Mouse (Mus musculus) lung, embryonic 15.5 days (tissue): Measurements from ENCODE around the gene B3gnt4. TPM values are rescaled to one million over a fixed set of nuclear protein-coding genes. Genes with fewer than 3 reads are reported as not detected.
A peak's percentile ranks its signal among the peaks of the same experiment; 100 is the strongest.

Experiments
- ATAC-seq: fragments of 200-750 bp; cut with Nextera tagmentation; 2 replicates; pipeline ENCODE4 v1.8.0; 2017; ENCODE audit warnings: moderate number of reproducible peaks, borderline replicate concordance; ENCODE audit not compliant: low FRiP score, low TSS enrichment; ENCODE audit errors: extremely low read depth
- H3K27ac ChIP-seq: fragments of 300-500 bp; sonication (generic); 2 replicates; pipeline ENCODE4 v1.5.1; 2015; ENCODE audit warnings: moderate library complexity, mild to moderate bottlenecking, inconsistent platforms
- H3K27me3 ChIP-seq: fragments of 300-500 bp; sonication (generic); 2 replicates; pipeline ENCODE4 v1.6.1; 2015; ENCODE audit warnings: inconsistent platforms
- H3K36me3 ChIP-seq: fragments of 300-500 bp; sonication (generic); 2 replicates; pipeline ENCODE4 v1.6.1; 2015; ENCODE audit warnings: inconsistent platforms
- H3K4me1 ChIP-seq: fragments of 300-500 bp; sonication (generic); 2 replicates; pipeline ENCODE4 v1.6.1; 2015; ENCODE audit warnings: inconsistent platforms
- H3K4me2 ChIP-seq: fragments of 300-500 bp; sonication (generic); 2 replicates; pipeline ENCODE4 v1.6.1; 2015; ENCODE audit warnings: inconsistent platforms, mild to moderate bottlenecking, moderate library complexity
- H3K4me3 ChIP-seq: fragments of 300-500 bp; sonication (generic); 2 replicates; pipeline ENCODE4 v1.5.1; 2015; ENCODE audit warnings: mild to moderate bottlenecking, inconsistent platforms
- H3K9ac ChIP-seq: fragments of 300-500 bp; sonication (generic); 2 replicates; pipeline ENCODE4 v1.6.1; 2015; ENCODE audit warnings: inconsistent platforms
- H3K9me3 ChIP-seq: fragments of 300-500 bp; sonication (generic); 2 replicates; pipeline ENCODE4 v1.6.1; 2016; ENCODE audit warnings: inconsistent platforms
- WGBS: fragments of 180-500 bp; shearing (Covaris S2); methylation state at CpG from one replicate; pipeline ENCODE4 v1.1.7; 2015; 5-methylcytosine and 5-hydroxymethylcytosine counted together
- microRNA-seq: library from miRNA; unstranded; fragments of <30 nt; microRNA quantifications from one replicate; pipeline ENCODE4, GENCODE M21; 2016
- polyA plus RNA-seq: library from polyadenylated mRNA; unstranded; fragments of >200 nt; fragmentation: Nextera tagmentation; extraction: Ambion mirVana; gene quantifications from 2 replicates; pipeline ENCODE4 v1.2.1, GENCODE M21; 2015

The B3gnt4 gene
- polyA plus RNA-seq, 1 experiment from 2014 or later, result 0.54 TPM

DNA sequence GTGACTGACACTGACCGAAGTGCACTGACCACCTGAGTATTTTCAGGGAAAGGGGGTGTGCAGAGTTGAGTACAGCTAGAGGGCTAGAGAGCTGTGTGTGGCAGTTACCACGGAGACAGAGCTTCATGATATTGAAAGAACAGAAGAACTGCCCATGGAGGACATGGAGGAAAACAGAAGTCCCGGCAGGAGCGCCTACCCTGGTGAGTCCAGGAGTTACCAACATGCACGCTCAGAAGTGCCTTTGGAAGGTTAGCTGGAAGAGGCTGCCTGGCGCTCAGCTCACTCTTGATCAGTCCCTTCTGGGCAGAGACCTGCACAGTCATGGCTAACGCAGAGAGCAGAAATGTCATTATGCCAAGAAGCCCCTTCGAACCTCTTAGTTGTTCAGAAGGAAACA is 19.8 kb downstream of the B3gnt4 start:
- Histone ChIP-seq H3K4me3 (no peak overlapping the region), H3K9ac (no peak overlapping the region), H3K4me1 (no peaks in the 10 kb centered on the region), H3K27ac (no peak overlapping the region), H3K9me3 (no peaks in the 10 kb centered on the region), H3K36me3 (peaks cover 47% of the 10 kb centered on the region), H3K27me3 (no peaks in the 10 kb centered on the region), H3K4me2 (no peak overlapping the region)
- 87% methylated on average over 8 of the region's 8 CpGs for WGBS
- ATAC-seq, result no peak

DNA sequence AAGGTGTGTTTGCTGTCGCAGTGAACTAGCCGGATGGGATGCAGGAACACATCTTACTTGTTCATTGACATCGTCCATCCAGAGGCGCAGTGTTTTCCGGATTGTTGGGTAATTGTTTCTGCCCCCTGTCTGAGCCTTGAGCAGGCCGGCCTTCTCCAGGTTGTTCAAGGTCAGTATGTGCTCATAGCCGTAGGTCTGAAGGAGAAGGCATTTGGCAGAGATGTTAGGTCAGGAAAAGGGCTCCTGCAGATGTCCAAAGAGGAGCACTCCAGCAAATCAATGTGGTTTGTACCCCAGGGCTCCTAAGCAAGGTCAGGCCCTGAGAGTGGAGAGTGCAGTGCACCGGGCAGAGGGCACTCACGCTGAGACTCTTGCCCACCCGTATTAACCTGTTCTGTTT is 23.5 kb downstream of the B3gnt4 start:
- Histone ChIP-seq H3K4me1 (no peaks in the 10 kb centered on the region), H3K36me3 (peaks cover 53% of the 10 kb centered on the region), H3K9ac (no peak overlapping the region), H3K9me3 (no peaks in the 10 kb centered on the region), H3K4me2 (no peak overlapping the region), H3K27me3 (no peaks in the 10 kb centered on the region), H3K27ac (no peak overlapping the region), H3K4me3 (no peak overlapping the region)
- ATAC-seq, result no peak
- 89% methylated on average over 10 of the region's 10 CpGs for WGBS

DNA sequence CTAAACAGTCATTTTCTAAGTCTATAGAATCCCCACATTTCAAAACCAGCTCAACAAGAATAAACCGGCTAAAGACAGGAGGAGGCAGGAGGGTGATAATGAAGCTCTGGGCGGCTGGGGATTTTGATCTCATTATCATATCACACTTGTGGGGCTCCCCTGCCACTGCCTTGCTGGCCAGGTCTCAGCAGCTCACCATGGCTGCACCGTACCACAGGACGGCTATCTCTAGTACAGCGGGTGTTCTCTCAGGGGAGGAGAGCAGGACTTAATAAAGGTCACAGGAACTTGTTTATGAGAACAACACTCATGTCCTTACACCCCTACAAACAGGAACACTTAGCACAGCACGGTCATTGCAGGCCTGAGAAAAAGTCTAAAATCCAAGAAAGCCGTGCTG is 45.4 kb downstream of the B3gnt4 start:
- no peaks in the 10 kb centered on the region for H3K27me3 ChIP-seq
- peaks cover 21% of the 10 kb centered on the region for H3K36me3 ChIP-seq
- H3K9ac ChIP-seq, result no peak overlapping the region
- no peak for ATAC-seq
- H3K4me1 ChIP-seq, result no peaks in the 10 kb centered on the region
- 87% methylated on average over 7 of the region's 7 CpGs for WGBS
- H3K4me3 ChIP-seq, result no peak overlapping the region
- no peak overlapping the region for H3K27ac ChIP-seq
- no peak overlapping the region for H3K4me2 ChIP-seq
- H3K9me3 ChIP-seq, result no peaks in the 10 kb centered on the region

DNA sequence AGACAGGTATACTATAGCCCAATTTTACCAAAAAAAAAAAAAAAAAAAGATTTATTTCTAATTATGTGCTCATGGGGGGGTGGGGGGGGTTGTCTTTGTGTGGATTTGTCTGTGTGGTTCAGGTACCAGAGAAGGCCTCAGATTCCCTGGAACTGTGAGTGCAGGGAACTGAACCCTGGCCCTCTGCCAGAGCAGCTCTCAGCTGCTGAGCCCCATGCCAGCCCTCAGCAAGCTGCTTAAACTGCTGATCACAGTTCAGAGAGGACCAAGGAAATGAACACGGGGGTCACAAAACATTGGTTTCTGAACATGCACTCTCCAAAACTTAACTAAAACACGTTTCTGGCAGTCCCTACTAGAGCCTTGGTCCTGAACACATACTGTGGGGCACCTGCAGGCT is 46.2 kb downstream of the B3gnt4 start:
- Histone ChIP-seq H3K4me1 (no peaks in the 10 kb centered on the region), H3K27me3 (no peaks in the 10 kb centered on the region), H3K36me3 (peaks cover 26% of the 10 kb centered on the region), H3K9me3 (no peaks in the 10 kb centered on the region), H3K4me2 (no peak overlapping the region), H3K4me3 (no peak overlapping the region), H3K9ac (no peak overlapping the region), H3K27ac (no peak overlapping the region)
- no peak for ATAC-seq
- WGBS, result 63% methylated on average over 2 of the region's 2 CpGs

DNA sequence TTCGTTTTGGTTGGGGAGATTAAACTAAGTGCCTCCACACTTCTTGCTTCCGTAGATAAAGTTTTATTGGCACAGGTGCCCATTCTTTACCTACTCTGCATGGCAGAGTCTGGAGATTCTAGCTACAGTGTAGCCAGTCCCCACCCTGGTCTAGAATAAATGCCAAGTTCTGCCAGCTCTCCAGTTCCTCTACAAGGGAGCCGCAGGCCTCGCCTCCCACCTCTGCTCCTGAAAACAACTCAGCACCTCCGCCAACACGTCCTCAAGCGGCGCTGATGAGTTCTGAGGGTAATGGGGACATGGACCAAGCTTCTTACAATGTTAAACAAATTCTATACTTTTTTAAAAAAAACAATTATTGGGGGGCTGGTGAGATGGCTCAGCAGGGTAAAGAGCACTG is 49.3 kb downstream of the B3gnt4 start:
- Histone ChIP-seq H3K4me3 (no peak overlapping the region), H3K9me3 (no peaks in the 10 kb centered on the region), H3K4me2 (no peak overlapping the region), H3K9ac (no peak overlapping the region), H3K4me1 (no peaks in the 10 kb centered on the region), H3K36me3 (peaks cover 49% of the 10 kb centered on the region), H3K27me3 (no peaks in the 10 kb centered on the region), H3K27ac (no peak overlapping the region)
- 87% methylated on average over 8 of the region's 8 CpGs for WGBS
- ATAC-seq, result no peak

DNA sequence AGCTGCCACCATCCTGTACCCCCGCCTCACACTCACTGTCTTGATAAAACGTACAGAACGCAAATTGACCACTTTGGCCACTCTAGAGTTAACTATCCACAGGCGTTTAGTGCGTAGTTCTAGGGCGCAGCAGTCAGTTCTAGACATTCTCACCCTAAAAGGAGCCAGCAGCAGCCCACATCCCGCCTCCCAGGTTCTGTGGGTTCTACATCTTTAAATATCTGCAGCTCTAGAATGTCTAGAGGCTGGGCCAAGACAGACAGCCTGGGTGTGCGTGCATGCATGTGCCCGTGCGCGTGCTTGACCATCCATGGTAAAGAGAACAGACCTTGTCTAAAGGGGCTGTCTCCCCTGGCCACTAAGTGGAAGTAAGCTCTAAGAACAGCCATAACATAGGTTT is 50.9 kb downstream of the B3gnt4 start:
- Histone ChIP-seq H3K27me3 (no peaks in the 10 kb centered on the region), H3K4me3 (no peak overlapping the region), H3K4me2 (no peak overlapping the region), H3K27ac (no peak overlapping the region), H3K9ac (no peak overlapping the region), H3K4me1 (no peaks in the 10 kb centered on the region), H3K9me3 (no peaks in the 10 kb centered on the region), H3K36me3 (peaks cover 58% of the 10 kb centered on the region)
- no peak for ATAC-seq
- WGBS, result 92% methylated on average over 11 of the region's 11 CpGs

Small RNAs within 50 kb of the gene (microRNA-seq; reads per million reads assigned to microRNA genes)
- gene Mir7647, result 2.8 reads per million, percentile 10 among the genes with 10 or more reads in this experiment

Other genes with a start within 250 kb of the B3gnt4 start
- 21.2 and 24.6 TPM in 2 replicates for gene Bcl7a, start 166.6 kb upstream of the B3gnt4 start, polyA plus RNA-seq
- 17.1 and 20.6 TPM in 2 replicates for gene Mlxip, start 115.7 kb upstream of the B3gnt4 start, polyA plus RNA-seq
- gene Lrrc43, start 21.2 kb upstream of the B3gnt4 start, polyA plus RNA-seq, result 0.60 and 0.65 TPM in 2 replicates
- not detected in 2 replicates for gene Il31, start 21.0 kb upstream of the B3gnt4 start, polyA plus RNA-seq
- gene Diablo, start 13.7 kb downstream of the B3gnt4 start, polyA plus RNA-seq, result 109 and 115 TPM in 2 replicates
- gene Gm49027, start 15.0 kb downstream of the B3gnt4 start, polyA plus RNA-seq, result 0.36 and 1.3 TPM in 2 replicates
- gene Vps33a, start 62.6 kb downstream of the B3gnt4 start, polyA plus RNA-seq, result 24.1 and 24.7 TPM in 2 replicates
- gene Clip1, start 174.2 kb downstream of the B3gnt4 start, polyA plus RNA-seq, result 35.5 and 39.1 TPM in 2 replicates
- 67.1 and 90.4 TPM in 2 replicates for gene Zcchc8, start 210.6 kb downstream of the B3gnt4 start, polyA plus RNA-seq
- gene Rsrc2, start 239.0 kb downstream of the B3gnt4 start, polyA plus RNA-seq, result 99.7 and 107 TPM in 2 replicates
- gene Kntc1, start 239.3 kb downstream of the B3gnt4 start, polyA plus RNA-seq, result 30.3 and 32.3 TPM in 2 replicates